Mouse (Mus musculus): ENCODE results near the gene Sumo3. TPM values are rescaled to one million over a fixed set of nuclear protein-coding genes. Genes with fewer than 3 reads are reported as not detected.

The Sumo3 gene
- polyA plus RNA-seq, 1 experiment: 131 TPM

DNA sequence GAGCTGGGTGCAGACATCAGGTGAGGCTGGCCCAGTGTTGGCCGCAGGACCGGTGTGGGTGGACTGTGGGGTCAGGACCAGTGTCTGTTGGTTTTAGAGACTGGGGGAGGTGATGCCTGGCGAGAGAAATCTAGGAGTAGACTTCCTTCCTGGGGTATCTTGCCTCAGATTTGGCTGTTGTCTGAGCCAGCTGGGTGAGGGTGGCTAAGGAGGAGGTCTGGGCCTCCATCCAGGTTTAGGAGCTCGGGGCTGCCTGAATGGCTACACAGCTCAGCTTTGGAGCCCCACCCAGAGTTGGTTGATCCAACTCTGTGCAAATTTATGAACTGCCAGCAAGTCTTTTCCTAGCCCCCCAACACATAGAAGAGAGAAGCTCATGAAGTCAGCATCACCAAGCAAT, 61.5 kb downstream of the Sumo3 start:
- TF ChIP-seq POLR2A (IDR thresholded peaks at IDR 0.05; ENCODE audit: low read depth, low read length): no peak
- TF ChIP-seq CTCF (IDR thresholded peaks at IDR 0.05; ENCODE audit: extremely low read depth, insufficient read depth, insufficient read length, insufficient replicate concordance): no peak
- WGBS: 75% methylated on average over 4 of the region's 4 CpGs
- no peak overlapping the region for H3K4me3 ChIP-seq (ENCODE audit: extremely low read depth, insufficient read depth, insufficient read length)
- DNase-seq (ENCODE audit: low read depth in 1 of 2, low spot score in 2 of 2): no peak
- H3K36me3 ChIP-seq (ENCODE audit: control insufficient read depth, insufficient read depth, low read length): no peaks in the 10 kb centered on the region
- no peaks in the 10 kb centered on the region for H3K27me3 ChIP-seq (ENCODE audit: control insufficient read depth, insufficient read depth, low read length)
- H3K4me1 ChIP-seq (ENCODE audit: control insufficient read depth, insufficient read depth, insufficient read length): no peaks in the 10 kb centered on the region
- H3K27ac ChIP-seq (ENCODE audit: insufficient read depth, low read length): no peak overlapping the region

Other genes with a start within 250 kb of the Sumo3 start
- gene Adarb1, start 187.8 kb upstream of the Sumo3 start, polyA plus RNA-seq (2012; rRNA removed): 2.2 and 2.7 TPM in 2 replicates
- gene Fam207a, start 90.3 kb upstream of the Sumo3 start, polyA plus RNA-seq (2012; rRNA removed): 21.1 and 25.6 TPM in 2 replicates
- gene Itgb2, start 75.8 kb upstream of the Sumo3 start, polyA plus RNA-seq (2012; rRNA removed): 154 and 176 TPM in 2 replicates
- 63.4 and 65.3 TPM in 2 replicates for gene Pttg1ip, start 24.4 kb upstream of the Sumo3 start, polyA plus RNA-seq (2012; rRNA removed)
- gene Gm49325, start 100 bp downstream of the Sumo3 start, polyA plus RNA-seq (2012; rRNA removed): not detected in 2 replicates
- gene Ube2g2, start 16.2 kb downstream of the Sumo3 start, polyA plus RNA-seq (2012; rRNA removed): 31.4 and 34.0 TPM in 2 replicates
- 0.55 and 1.1 TPM in 2 replicates for gene Tspear, start 80.5 kb downstream of the Sumo3 start, polyA plus RNA-seq (2012; rRNA removed)
- gene Gm19402, start 84.7 kb downstream of the Sumo3 start, polyA plus RNA-seq (2012; rRNA removed): not detected in 2 replicates
- gene Gm9508, start 91.1 kb downstream of the Sumo3 start, polyA plus RNA-seq (2012; rRNA removed): not detected in 2 replicates
- not detected in 2 replicates for gene Gm10272, start 100.5 kb downstream of the Sumo3 start, polyA plus RNA-seq (2012; rRNA removed)
- gene Gm10024, start 105.4 kb downstream of the Sumo3 start, polyA plus RNA-seq (2012; rRNA removed): not detected in 2 replicates
- 0.39 TPM in 1 of 2 replicates, not detected in the other for gene Gm10142, start 109.7 kb downstream of the Sumo3 start, polyA plus RNA-seq (2012; rRNA removed)
- gene Krtap12-1, start 114.5 kb downstream of the Sumo3 start, polyA plus RNA-seq (2012; rRNA removed): not detected in 2 replicates
- gene Gm10100, start 120.4 kb downstream of the Sumo3 start, polyA plus RNA-seq (2012; rRNA removed): not detected in 2 replicates
- not detected in 2 replicates for gene Gm18596, start 136.5 kb downstream of the Sumo3 start, polyA plus RNA-seq (2012; rRNA removed)
- not detected in 2 replicates for gene Gm9736, start 145.3 kb downstream of the Sumo3 start, polyA plus RNA-seq (2012; rRNA removed)
- not detected in 2 replicates for gene Gm3233, start 153.6 kb downstream of the Sumo3 start, polyA plus RNA-seq (2012; rRNA removed)
- not detected in 2 replicates for gene Gm3238, start 165.2 kb downstream of the Sumo3 start, polyA plus RNA-seq (2012; rRNA removed)
- not detected in 2 replicates for gene Gm7138, start 170.8 kb downstream of the Sumo3 start, polyA plus RNA-seq (2012; rRNA removed)
- gene Gm3250, start 176.4 kb downstream of the Sumo3 start, polyA plus RNA-seq (2012; rRNA removed): not detected in 2 replicates
- gene Gm7137, start 182.1 kb downstream of the Sumo3 start, polyA plus RNA-seq (2012; rRNA removed): not detected in 2 replicates
- gene Gm9639, start 189.0 kb downstream of the Sumo3 start, polyA plus RNA-seq (2012; rRNA removed): not detected in 2 replicates
- gene Gm19668, start 193.0 kb downstream of the Sumo3 start, polyA plus RNA-seq (2012; rRNA removed): not detected in 2 replicates
- not detected in 2 replicates for gene Gm9507, start 205.7 kb downstream of the Sumo3 start, polyA plus RNA-seq (2012; rRNA removed)
- gene Gm2696, start 208.6 kb downstream of the Sumo3 start, polyA plus RNA-seq (2012; rRNA removed): not detected in 2 replicates
- gene Krtap10-4, start 221.0 kb downstream of the Sumo3 start, polyA plus RNA-seq (2012; rRNA removed): not detected in 2 replicates
- gene Krtap10-10, start 229.8 kb downstream of the Sumo3 start, polyA plus RNA-seq (2012; rRNA removed): not detected in 2 replicates
- gene Gm36176, start 240.7 kb downstream of the Sumo3 start, polyA plus RNA-seq (2012; rRNA removed): not detected in 2 replicates
- gene Gm10318, start 246.8 kb downstream of the Sumo3 start, polyA plus RNA-seq (2012; rRNA removed): not detected in 2 replicates

Measured in spleen, adult 2 months (tissue).